Mouse (Mus musculus) embryonic facial prominence, embryonic 12.5 days (tissue): Measurements from ENCODE around the gene Exd2. TPM values are rescaled to one million over a fixed set of nuclear protein-coding genes. Genes with fewer than 3 reads are reported as not detected.

Experiments
- ATAC-seq: fragments of 200-750 bp; cut with Nextera tagmentation; 2 replicates; pipeline ENCODE4 v1.8.0; 2017; ENCODE audit not compliant: insufficient number of reproducible peaks, insufficient read depth, low FRiP score, low TSS enrichment
- H3K27ac ChIP-seq: fragments of 300-500 bp; sonication (generic); 2 replicates; pipeline ENCODE4 v1.5.1; 2016; ENCODE audit warnings: mild to moderate bottlenecking
- H3K27me3 ChIP-seq: fragments of 300-500 bp; sonication (generic); 2 replicates; pipeline ENCODE4 v1.6.1; 2016; ENCODE audit warnings: mild to moderate bottlenecking, moderate library complexity
- H3K36me3 ChIP-seq: fragments of 300-500 bp; sonication (generic); 2 replicates; pipeline ENCODE4 v1.6.1; 2016; ENCODE audit warnings: mild to moderate bottlenecking
- H3K4me1 ChIP-seq: fragments of 300-500 bp; sonication (generic); 2 replicates; pipeline ENCODE4 v1.6.1; 2016
- H3K4me2 ChIP-seq: fragments of 300-500 bp; sonication (generic); replicated peaks from 2 replicates; pipeline ENCODE4 v1.6.1; 2016; ENCODE audit warnings: mild to moderate bottlenecking, moderate library complexity
- H3K4me3 ChIP-seq: fragments of 300-500 bp; sonication (generic); 2 replicates; pipeline ENCODE4 v1.5.1; 2016; ENCODE audit warnings: mild to moderate bottlenecking
- H3K9ac ChIP-seq: fragments of 300-500 bp; sonication (generic); 2 replicates; pipeline ENCODE4 v1.6.1; 2016; ENCODE audit warnings: mild to moderate bottlenecking, moderate library complexity
- H3K9me3 ChIP-seq: fragments of 300-500 bp; sonication (generic); 2 replicates; pipeline ENCODE4 v1.6.1; 2016; ENCODE audit warnings: mild to moderate bottlenecking, moderate library complexity
- WGBS: fragments of 180-500 bp; shearing (Covaris S2); methylation state at CpG from one replicate; pipeline ENCODE4 v1.1.7; 2016; 5-methylcytosine and 5-hydroxymethylcytosine counted together
- polyA plus RNA-seq: library from polyadenylated mRNA; unstranded; fragments of >200 nt; fragmentation: Nextera tagmentation; extraction: Ambion mirVana; gene quantifications from 2 replicates; pipeline ENCODE4 v1.2.1, GENCODE M21; 2016

Exd2 gene
- polyA plus RNA-seq, 1 experiment from 2014 or later, result 38.5 TPM

GRCm38 (mm10) chr12:80500506-80500905 is 37.6 kb downstream of the Exd2 start:
- H3K9me3 ChIP-seq, result no peaks in the 10 kb centered on the region
- no peaks in the 10 kb centered on the region for H3K36me3 ChIP-seq
- peaks cover 8% of the 10 kb centered on the region; the same call in 1 of the 2 replicates for H3K4me1 ChIP-seq
- H3K27me3 ChIP-seq, result no peaks in the 10 kb centered on the region
- H3K27ac ChIP-seq, result no peak overlapping the region
- H3K4me3 ChIP-seq, result no peak overlapping the region
- H3K4me2 ChIP-seq, result no peak overlapping the region
- 49% methylated on average over 1 of the region's 1 CpGs for WGBS
- ATAC-seq, result no peak
- no peak overlapping the region for H3K9ac ChIP-seq

- no peaks in the 10 kb centered on the region for H3K36me3 ChIP-seq
- H3K4me1 ChIP-seq, result peaks cover 12% of the 10 kb centered on the region; the same call in 1 of the 2 replicates
- peak; percentile 47; the same call in 1 of the 2 replicates for ATAC-seq
- H3K4me3 ChIP-seq, result no peak overlapping the region
- 46% methylated on average over 5 of the region's 5 CpGs for WGBS
- no peak overlapping the region for H3K27ac ChIP-seq
- no peaks in the 10 kb centered on the region for H3K9me3 ChIP-seq
- no peaks in the 10 kb centered on the region for H3K27me3 ChIP-seq
- no peak overlapping the region for H3K9ac ChIP-seq
- H3K4me2 ChIP-seq, result no peak overlapping the region
Observed at GRCm38 (mm10) chr12:80504718-80505117, 41.8 kb downstream of the Exd2 start.

GRCm38 (mm10) chr12:80507041-80507745 is 44.3 kb downstream of the Exd2 start:
- H3K4me3 ChIP-seq, result no peak overlapping the region
- no peak overlapping the region for H3K27ac ChIP-seq
- no peak overlapping the region for H3K4me2 ChIP-seq
- 55% methylated on average over 14 of the region's 14 CpGs for WGBS
- H3K27me3 ChIP-seq, result no peaks in the 10 kb centered on the region
- H3K4me1 ChIP-seq, result peaks cover 12% of the 10 kb centered on the region; the same call in 1 of the 2 replicates
- ATAC-seq, result no peak
- no peaks in the 10 kb centered on the region for H3K36me3 ChIP-seq
- no peaks in the 10 kb centered on the region for H3K9me3 ChIP-seq
- H3K9ac ChIP-seq, result no peak overlapping the region

GRCm38 (mm10) chr12:80517977-80518376 is 55.1 kb downstream of the Exd2 start, which contains the start of gene Galnt16:
TSS of gene Galnt16 (plus strand) at chr12:80518277.
- ATAC-seq, result no peak
- peak within 1 kb of the TSS; percentile 72 for H3K4me3 ChIP-seq
- H3K27me3 ChIP-seq, result peaks cover 39% of the 10 kb centered on the region
- H3K9ac ChIP-seq, result peak within 1 kb of the TSS; percentile 61
- H3K4me2 ChIP-seq, result peak within 1 kb of the TSS; percentile 90
- H3K36me3 ChIP-seq, result no peaks in the 10 kb centered on the region
- 0 out of 2 replicates have a peak within 1 kb of the TSS, but pooled peaks have one; percentile 7 for H3K27ac ChIP-seq
- no peaks in the 10 kb centered on the region for H3K9me3 ChIP-seq
- WGBS, result 4% methylated on average over 14 of the region's 14 CpGs
- peaks cover 7% of the 10 kb centered on the region for H3K4me1 ChIP-seq

GRCm38 (mm10) chr12:80518393-80518756 is 55.5 kb downstream of the Exd2 start:
- peak overlapping the region; percentile 90 for H3K4me2 ChIP-seq
- H3K4me3 ChIP-seq, result peak overlapping the region; percentile 72
- H3K27ac ChIP-seq, result no peak overlapping the region
- peak overlapping the region; percentile 61 for H3K9ac ChIP-seq
- WGBS, result under 1% methylated on average over 25 of the region's 25 CpGs
- H3K36me3 ChIP-seq, result no peaks in the 10 kb centered on the region
- H3K27me3 ChIP-seq, result peaks cover 39% of the 10 kb centered on the region
- H3K4me1 ChIP-seq, result peaks cover 7% of the 10 kb centered on the region
- no peaks in the 10 kb centered on the region for H3K9me3 ChIP-seq
- ATAC-seq, result peak; percentile 43

GRCm38 (mm10) chr12:80518757-80519620 is 56.1 kb downstream of the Exd2 start:
- Histone ChIP-seq H3K27ac (0 out of 2 replicates have a peak overlapping the region, but pooled peaks have one; percentile 7), H3K4me3 (peak overlapping the region; percentile 72), H3K36me3 (no peaks in the 10 kb centered on the region), H3K9ac (peak overlapping the region; percentile 61), H3K4me1 (peaks cover 7% of the 10 kb centered on the region), H3K4me2 (peak overlapping the region; percentile 90), H3K9me3 (no peaks in the 10 kb centered on the region), H3K27me3 (peaks cover 39% of the 10 kb centered on the region)
- under 1% methylated on average over 90 of the region's 90 CpGs for WGBS
- peak; percentile 72 for ATAC-seq

GRCm38 (mm10) chr12:80519621-80520332 is 56.9 kb downstream of the Exd2 start:
- ATAC-seq, result peak; percentile 43; the same call in 1 of the 2 replicates
- H3K27ac ChIP-seq, result 0 out of 2 replicates have a peak overlapping the region, but pooled peaks have one; percentile 7
- 2% methylated on average over 43 of the region's 43 CpGs for WGBS
- H3K9me3 ChIP-seq, result no peaks in the 10 kb centered on the region
- H3K27me3 ChIP-seq, result peaks cover 39% of the 10 kb centered on the region
- H3K9ac ChIP-seq, result peak overlapping the region; percentile 61
- peaks cover 7% of the 10 kb centered on the region for H3K4me1 ChIP-seq
- peak overlapping the region; percentile 72 for H3K4me3 ChIP-seq
- peak overlapping the region; percentile 90 for H3K4me2 ChIP-seq
- no peaks in the 10 kb centered on the region for H3K36me3 ChIP-seq

DNA sequence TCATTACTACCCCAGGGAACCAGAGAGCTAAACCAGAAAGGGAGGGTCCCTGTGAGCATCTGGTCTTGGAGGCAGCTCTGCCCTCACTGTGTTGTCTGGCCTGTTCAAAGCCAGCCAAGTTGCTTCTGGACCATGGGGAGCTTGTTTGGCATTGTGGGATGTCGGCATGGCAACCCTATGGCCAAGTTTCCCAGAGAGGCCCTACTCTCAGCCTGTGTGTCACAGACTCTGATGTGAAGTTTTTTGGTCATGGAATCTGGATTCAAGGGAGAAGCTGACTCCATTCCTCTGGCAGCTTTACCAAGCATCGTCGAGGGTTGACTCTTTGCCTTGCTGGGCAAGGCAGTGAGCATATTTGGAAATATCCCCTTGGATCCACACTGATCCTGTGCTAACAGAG is 59.1 kb downstream of the Exd2 start:
- Histone ChIP-seq H3K36me3 (no peaks in the 10 kb centered on the region), H3K4me1 (peaks cover 15% of the 10 kb centered on the region), H3K27me3 (peaks cover 20% of the 10 kb centered on the region), H3K4me3 (no peak overlapping the region), H3K9ac (no peak overlapping the region), H3K27ac (no peak overlapping the region), H3K4me2 (no peak overlapping the region), H3K9me3 (no peaks in the 10 kb centered on the region)
- WGBS, result 72% methylated on average over 3 of the region's 3 CpGs
- no peak for ATAC-seq

- Histone ChIP-seq H3K4me1 (peaks cover 15% of the 10 kb centered on the region), H3K36me3 (no peaks in the 10 kb centered on the region), H3K9me3 (no peaks in the 10 kb centered on the region), H3K4me3 (no peak overlapping the region), H3K4me2 (no peak overlapping the region), H3K27ac (no peak overlapping the region), H3K27me3 (peaks cover 3% of the 10 kb centered on the region; the same call in 1 of the 2 replicates), H3K9ac (no peak overlapping the region)
- WGBS, result 23% methylated on average over 12 of the region's 12 CpGs
- no peak for ATAC-seq
Observed at GRCm38 (mm10) chr12:80524276-80524921, 61.5 kb downstream of the Exd2 start.

DNA sequence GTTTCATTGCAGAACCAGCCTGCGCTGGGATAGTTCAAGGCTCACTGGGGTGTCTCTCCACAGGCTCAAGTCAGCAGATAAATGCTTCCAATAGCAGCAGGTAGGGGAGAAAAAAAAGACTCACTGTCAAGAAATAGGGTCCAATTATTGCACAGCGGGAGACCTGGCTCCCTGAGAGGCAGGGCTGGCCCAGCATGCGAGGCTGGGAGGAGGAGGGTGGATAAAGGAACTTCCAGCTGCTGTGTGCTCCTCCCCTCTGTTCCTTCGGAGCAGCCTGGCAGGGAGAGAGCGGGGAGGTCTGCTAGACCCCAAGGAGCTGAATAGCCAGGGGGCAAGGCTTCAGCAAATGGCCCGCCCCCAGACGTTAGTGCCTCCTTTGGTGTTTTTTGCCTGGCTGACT is 62.6 kb downstream of the Exd2 start:
- 0 out of 2 replicates have a peak, but pooled peaks cover 3% of the 10 kb centered on the region for H3K27me3 ChIP-seq
- no peak overlapping the region for H3K4me3 ChIP-seq
- H3K27ac ChIP-seq, result no peak overlapping the region
- WGBS, result 10% methylated on average over 7 of the region's 7 CpGs
- H3K9me3 ChIP-seq, result no peaks in the 10 kb centered on the region
- H3K9ac ChIP-seq, result no peak overlapping the region
- H3K36me3 ChIP-seq, result no peaks in the 10 kb centered on the region
- H3K4me2 ChIP-seq, result no peak overlapping the region
- ATAC-seq, result no peak
- peaks cover 8% of the 10 kb centered on the region for H3K4me1 ChIP-seq

DNA sequence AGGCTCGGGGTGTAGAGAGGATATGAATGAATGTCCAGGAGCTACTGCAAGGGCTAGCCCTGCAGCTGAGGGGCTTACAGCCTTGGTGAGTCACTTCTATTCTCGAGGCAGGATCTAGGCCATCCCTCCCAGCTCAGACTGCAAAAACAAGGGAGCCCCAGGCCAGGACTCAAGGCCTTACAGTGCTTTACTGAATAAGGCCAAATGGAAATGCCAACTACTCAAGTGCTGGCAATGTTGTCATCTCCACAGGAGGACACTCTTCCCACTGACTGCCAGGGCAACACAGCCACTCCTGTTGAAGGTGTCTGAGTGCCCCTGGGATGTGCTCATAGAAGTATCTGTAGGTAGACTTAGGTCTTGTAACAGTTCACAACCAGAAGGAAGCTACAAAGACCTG is 63.6 kb downstream of the Exd2 start:
- Histone ChIP-seq H3K27me3 (no peaks in the 10 kb centered on the region), H3K9me3 (no peaks in the 10 kb centered on the region), H3K36me3 (no peaks in the 10 kb centered on the region), H3K4me2 (no peak overlapping the region), H3K4me1 (peaks cover 8% of the 10 kb centered on the region), H3K9ac (no peak overlapping the region), H3K27ac (no peak overlapping the region), H3K4me3 (no peak overlapping the region)
- 74% methylated on average over 2 of the region's 2 CpGs for WGBS
- no peak for ATAC-seq
